Mouse (Mus musculus) MEL-GATA-1-ER (cell line): ENCODE data around the gene Slc35g3.

Experiments
- DNase-seq: peaks from one replicate; pipeline ENCODE4 v3.0.0-alpha.2; 2012; ENCODE audit warnings: low read depth; ENCODE audit errors: extremely low read depth

Gene Slc35g3

DNA sequence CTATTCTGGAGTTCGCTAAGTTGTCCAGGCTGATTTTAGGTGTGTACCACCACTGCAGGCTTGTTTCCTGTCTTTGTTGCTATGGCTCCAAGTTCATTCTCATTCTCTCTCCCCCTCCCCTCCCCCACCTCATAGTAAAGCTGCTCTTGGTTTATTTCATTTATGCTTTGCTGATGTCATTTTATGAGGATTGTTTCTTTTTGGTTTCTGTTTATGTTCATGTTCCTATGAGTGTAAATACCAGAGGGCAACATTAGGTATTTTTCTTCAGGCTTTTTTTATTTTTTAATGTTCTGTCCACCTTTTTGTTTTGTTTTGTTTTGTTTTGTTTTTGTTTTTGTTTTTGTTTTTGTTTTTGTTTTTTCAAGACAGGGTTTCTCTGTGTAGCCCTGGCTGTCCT is at the start of gene Slc35g3:
Slc35g3 (minus strand) TSS at position 101 of the 400 bp plus-strand sequence.
- DNase-seq: no peak

DNA sequence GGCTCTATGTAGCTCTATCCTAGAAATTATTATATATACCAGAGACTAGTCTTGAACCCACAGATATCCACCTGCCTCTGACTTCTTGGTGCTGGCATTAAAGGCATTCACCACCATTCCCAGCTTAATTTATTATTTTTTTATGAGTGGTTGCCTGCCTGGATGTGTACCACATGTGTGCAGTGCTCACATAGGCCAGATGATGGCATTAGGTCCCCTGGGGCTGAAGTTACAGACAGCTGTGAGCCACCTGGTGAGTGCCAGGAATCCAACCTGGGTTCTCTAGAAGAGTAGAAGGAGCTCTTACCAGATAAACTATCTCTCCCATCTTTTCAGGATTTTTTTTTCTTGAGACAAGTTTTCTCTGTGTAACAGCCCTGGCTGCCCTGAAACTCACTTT is 48.5 kb upstream of the Slc35g3 start:
- DNase-seq: no peak

DNA sequence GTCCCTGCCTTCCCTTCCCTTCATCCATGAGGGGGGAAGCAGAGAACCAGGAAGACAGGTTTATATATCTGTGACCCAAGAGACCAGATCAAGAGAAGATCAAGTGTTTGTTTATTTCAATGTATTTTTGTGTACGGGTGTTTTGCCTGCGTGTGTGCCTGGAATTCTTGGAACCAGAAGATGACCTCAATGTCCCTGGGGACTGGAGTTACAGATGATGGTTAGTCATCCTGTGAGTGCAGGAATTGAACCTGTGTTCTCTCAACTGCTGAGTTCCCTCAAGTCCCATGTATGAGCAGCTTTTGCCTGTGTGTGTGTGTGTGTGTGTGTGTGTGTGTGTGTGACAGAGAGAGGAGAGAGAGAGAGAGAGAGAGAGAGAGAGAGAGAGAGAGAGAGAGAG is 45.9 kb upstream of the Slc35g3 start:
- no peak for DNase-seq

DNA sequence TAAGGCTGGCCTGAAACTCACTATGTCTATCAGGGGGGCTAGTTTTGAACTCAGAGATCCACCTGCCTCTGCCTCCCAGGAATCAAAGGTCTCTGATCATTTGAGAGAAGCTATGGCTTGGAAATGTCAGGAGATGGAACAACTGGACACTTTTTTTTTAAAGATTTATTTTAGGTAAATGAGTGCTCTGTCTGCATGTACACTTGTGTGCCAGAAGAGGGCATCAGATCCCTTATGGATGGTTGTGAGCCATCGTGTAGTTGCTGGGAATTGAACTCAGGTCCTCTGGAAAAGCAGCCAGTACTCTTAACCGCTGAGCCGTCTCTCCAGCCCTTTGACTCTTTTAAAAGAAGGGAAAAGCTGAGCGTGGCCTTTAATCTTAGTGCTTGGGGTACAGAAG is 44.6 kb upstream of the Slc35g3 start:
- DNase-seq: no peak

DNA sequence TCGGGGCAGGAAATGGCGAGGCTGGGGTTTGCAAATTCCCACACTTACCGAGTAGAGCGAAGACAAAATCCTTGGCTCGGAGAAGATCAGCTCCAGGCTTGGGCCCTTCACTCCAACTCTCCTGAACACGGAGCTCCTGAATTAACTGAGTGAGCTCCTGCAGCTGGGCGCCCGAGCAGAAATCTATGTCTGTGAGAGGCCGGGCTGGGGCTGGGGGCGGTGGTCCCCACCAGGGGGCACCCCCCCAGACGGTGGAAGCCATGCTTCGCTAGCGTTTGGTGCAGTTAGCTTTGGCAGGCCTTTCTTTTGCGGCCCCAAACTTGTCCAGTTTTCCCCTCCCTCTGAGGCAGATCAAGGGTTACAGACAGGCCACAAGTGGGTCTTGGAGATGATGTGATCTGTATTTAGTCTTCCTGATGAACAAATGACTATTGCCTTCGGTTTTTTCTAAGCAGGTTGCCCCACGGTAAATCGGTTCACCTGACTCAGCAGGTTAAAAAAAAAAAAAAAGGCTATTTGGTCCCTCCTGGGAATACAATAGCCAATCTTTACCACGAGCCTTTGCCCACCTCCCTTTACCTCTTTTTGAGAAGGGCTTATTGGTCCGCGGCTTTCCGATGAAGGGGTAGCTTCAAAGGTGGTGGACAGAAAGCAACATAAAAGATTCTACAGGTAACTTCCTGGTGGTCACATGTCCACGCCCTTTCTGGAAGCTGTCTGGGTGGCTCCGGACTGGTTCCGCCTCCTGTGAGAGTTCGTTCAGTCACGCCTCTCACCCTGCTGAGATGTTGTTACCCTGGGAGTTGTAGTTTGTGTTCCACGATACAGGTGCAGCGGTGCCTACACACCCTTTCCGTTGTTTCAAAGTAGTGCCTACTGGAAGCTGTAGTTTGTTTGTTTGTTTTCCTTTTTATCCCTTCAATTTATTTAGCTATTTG is 43.5 kb upstream of the Slc35g3 start, which contains the start of gene Tmem102:
Tmem102 (minus strand) TSS at position 653 of the 938 bp plus-strand sequence.
- DNase-seq: no peak

DNA sequence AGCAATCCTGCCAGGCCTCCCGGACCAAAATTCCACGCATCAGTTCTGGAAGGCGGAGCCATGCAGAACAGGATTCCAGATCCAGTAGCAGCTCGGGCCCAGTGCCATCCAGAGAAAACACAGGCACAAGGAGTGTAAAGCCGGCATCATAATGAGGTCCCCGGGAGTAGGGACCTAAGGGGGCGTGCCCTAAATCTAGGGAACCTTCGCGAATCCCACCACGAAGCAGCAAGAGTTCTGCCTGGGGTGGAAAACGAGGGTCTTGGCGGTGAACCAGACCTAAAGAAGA is 42.8 kb upstream of the Slc35g3 start:
- no peak for DNase-seq

DNA sequence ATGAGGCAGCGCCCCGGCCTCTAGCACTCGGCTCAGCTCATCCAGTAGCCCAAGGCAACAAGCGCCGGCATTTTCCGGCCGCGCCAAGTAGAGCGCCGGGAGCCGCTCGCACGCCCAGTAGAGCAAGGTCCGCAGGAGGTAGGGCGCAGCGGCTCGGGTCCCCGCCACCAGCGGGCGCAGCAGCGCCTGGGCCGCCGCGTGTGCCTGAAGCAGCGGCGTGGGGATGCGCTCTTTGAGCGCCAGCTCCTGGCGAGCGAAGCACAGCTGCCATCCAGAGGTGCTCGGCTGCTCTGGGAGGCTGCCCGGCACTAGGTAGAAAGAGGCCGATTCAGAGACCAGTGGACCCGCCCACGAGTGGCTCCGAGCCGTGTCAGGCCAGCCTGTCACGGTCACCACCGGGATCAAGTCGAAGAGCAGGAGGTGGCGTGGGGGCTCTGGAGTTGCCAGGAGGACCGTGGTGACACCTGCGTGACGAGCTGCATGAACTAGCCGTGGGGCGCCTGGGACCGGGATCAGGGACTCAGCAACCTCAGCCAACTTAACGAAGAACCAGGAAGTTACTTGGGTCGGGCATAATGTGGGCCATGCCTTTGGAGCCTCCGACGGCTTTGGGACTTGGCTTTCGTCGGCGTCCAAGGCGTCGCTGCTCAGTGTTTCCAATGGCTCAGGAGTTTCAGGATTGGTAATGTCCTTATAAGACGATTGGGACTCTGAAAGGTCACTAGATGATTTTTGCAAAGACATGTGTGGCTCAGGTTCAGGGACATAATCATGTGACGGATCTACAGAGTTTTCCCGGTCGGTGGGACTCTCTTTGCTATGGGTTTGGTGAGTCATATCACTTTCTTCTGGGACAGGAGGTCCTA is 42.3 kb upstream of the Slc35g3 start:
- DNase-seq: peak; percentile 36

DNA sequence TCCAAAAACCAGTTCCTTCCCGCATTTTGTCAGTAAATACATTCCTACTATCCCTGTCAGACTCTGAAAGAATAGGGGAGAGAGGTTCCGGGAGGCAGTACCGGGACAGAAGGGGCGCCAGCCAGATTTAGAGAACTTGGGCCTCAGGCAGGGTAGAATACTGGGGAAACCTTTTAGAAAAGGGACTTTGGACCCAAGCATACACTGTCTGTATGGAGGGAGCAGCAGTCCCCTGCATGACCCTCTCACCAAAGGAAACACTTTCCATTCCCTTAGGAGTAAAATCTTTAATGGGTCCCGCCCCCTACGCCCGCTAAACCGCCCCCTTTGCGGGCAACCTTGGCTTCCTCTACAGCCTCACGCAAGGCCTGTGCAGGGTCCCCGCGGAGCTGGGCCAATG is 41.6 kb upstream of the Slc35g3 start:
- DNase-seq: no peak

DNA sequence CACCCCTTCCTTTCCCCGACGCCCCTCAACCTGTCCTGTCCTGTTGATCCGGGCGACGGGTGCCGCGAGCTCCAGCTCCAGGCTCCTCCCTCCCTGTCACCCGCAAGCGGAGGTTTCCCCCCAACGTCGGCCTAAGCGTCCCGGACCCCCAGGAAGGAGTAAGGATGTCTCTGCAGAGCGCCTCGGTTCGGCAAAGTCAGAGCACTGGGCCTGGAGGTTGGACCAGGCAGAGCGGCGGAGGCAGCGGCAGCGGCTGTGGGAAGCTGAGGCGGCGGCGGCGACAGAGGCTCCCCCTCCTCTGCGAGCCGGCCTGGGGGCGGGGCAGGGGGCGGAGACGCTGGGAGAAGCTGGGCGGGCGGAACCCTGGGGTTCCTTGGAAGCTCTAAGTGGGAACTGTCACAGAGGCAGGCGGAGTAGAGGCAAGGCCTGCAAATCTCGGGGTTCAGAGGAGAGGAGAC is 40.9 kb upstream of the Slc35g3 start:
- DNase-seq: peak; percentile 62

DNA sequence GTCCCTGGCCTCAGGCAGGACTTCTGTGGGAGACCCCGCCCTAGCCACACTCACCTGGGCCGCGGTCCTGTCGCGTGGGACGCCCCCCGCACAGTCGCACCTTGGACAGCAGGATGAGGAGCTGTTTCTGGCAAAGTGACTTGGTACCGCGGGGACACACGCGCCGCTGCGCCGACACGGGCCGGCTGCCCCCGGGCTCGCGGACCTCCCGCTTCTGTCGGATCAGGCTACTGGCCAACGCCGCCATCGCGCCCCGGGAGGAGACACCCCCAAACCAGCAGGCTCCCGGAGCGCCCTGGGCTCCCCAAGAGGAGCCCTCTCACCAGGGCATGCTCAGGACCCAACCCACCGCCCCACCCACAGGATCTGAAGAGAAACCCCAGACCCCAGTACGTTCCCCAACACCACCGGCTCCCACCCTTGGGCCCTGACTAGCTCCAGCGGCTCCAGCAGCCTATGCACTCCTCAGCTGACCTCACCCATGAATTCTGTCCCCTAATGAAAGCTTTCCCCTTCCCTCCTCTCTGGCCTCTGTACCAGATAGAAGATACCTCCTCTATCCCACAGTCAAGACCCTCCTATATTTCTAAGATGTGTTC is 39.7 kb upstream of the Slc35g3 start, which contains the start of gene Fgf11:
Fgf11 (minus strand) TSS at position 479 of the 599 bp plus-strand sequence.
- no peak for DNase-seq

DNA sequence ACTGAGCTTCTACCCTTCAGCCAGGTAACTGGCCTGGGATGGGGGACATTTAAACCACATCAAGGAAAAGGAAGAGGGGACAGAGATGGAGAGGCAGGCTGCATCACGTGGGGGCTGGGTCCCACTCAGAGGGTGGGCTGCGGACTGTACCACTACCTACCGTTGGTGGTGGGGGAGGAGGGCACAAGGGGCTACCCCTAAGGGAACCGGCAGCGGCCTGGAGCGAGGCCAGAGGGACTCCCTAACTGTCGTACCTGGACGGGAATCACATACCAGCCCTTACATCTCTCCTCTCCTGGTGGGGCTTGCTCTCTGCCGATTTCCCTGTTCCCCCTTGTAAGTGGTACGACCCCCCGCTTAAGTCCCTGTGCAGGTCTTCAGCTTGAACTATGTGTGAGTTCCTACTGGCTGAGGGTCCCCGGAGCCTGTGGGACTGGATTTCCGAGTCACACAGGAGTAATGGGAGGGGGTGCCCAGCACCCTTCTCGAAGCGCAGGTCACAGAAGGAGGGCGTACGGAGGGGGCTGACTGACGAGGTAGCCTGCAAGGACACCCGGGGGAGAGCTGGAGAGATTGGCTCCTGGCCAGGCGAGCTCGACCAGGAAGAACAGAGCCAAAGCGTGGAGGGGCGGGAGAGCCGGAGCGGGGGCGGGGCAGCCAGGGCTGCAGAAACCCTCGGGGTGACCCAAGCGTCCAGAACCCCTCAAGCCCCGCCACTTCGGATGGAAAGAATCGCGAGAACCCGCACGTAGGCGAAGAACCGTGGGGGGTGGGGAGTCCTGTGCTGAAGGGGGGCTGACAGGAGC is 38.8 kb upstream of the Slc35g3 start:
- peak; percentile 79 for DNase-seq

DNA sequence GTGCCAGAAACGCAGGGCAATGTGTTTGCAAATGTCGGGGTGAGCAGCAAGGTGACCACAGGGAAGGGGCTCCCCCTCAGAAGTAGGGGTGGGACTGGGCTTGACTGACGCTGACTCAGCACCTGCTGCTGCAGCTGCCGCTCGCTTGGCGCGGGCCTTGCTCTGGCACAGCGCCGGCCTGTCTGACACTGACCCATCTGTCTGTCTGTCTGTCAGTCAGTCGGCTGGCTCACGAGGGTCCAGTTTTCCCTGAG is 38.3 kb upstream of the Slc35g3 start:
- DNase-seq: peak; percentile 57

DNA sequence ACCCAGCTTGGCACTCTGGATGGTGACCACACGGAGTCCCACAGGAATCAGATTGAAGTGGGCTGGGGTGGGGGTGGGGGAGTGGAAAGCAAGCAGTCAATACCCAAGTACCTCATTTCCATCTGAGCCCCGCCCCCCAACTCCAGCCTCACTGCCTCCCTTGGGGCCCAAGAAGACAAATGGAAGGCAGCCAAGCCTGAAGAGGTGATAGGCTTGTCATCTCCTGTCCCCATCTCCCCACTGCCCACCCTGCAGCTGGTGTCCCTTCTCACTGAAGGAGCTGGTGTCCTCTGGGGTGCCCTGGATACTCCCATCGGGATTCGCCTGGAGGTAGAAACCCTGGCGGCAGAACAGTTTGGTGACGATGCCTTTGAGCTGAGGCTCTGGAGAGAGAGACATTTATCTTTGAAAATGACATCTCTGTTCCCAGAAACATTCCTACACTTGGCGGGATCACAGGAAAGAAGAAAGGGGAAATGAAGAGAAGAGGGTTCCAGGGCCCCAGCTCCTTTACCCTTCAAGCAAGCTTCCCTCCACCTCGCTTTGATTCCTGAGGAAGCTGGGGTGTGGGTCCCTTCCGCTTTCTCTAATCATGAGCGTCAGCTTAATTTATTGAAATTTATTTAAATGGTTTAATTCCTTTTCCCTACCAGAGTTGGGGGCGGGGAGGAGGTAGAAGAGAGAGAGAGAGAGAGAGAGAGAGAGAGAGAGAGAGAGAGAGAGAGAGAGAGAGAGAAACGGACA is 37.8 kb upstream of the Slc35g3 start:
- DNase-seq: peak; percentile 74

DNA sequence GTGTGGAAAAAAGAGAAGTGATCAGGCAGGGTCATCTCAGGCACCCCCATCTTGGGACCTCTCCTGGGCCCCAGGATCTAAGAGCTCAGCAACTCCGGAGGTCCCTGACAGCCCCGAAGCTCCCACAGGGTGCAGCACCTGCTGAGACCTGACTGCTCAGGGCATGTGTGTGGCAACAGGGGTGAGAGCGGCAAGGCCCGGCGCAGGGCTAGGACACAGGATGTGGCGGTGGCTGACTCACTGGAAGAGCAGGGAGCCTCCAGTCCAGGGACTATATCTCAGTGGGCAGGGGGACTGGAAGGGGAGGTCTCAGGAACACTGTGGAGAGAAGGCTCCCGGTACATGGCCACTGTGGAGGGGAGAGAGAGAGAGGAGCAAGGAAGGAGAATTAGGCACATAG is 36.2 kb upstream of the Slc35g3 start:
- no peak for DNase-seq

DNA sequence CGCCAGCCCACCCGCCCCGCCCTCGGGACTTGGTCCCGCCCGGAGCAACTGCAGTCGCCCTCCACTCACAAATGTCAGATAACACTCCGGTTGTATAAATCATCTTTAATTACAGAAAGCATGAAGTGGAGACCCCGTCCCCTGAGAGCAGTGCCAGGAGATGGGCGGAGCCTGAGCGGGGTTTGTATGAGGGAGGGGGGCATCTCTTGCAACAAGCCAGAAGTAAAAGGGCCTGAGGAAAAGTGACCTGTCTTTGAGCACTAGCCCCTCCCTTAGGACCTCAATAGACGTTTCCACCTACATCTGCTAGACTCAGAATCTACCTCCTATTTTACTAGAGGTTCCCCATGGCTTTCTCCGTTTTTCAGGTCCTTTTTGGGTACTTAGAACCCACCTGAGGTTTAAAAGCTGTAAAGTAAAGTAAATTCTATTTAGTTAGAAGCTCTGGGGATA is 34.2 kb upstream of the Slc35g3 start:
- no peak for DNase-seq

DNA sequence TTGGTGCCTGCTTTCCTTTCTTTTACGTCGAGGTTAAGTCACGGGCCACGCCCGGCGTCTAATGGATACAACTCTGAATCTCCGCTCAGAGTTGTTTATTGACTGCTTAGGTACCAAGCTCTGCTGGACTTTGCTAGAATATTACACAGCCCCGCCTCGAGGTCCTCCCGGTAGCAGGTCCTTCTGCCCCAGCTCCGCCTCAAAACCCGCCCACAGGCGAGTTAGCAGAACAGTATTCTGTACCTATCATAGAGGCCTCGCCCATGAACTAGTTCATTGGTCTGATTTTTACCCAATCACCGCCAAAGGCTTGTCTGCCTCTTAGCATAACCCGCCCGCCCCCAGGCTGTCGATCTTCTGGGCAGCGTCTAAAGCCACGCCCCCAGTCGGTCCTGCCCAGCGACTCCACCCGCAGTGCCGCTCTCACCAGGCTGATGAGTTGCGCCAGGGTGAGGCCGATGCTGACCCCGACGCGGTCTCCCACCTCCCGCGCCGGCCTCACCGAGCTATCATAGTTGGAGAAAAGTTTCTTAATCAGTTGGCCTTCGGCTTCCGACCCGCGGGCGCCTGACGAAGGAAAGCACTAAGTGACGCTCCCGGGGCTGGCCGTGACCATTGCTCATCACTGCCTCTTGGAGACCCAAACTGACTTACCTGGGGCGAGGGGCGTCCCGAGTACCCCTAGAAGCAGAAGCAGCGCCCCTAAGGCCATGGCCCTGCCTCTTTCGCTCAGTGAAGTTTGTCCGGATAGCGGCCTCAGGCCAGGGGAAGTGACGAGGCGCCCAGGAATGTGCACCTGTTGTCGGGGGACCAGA is 33.6 kb upstream of the Slc35g3 start, which contains the start of gene Chrnb1:
Chrnb1 (minus strand) TSS at position 776 of the 815 bp plus-strand sequence.
- peak; percentile 98 for DNase-seq

DNA sequence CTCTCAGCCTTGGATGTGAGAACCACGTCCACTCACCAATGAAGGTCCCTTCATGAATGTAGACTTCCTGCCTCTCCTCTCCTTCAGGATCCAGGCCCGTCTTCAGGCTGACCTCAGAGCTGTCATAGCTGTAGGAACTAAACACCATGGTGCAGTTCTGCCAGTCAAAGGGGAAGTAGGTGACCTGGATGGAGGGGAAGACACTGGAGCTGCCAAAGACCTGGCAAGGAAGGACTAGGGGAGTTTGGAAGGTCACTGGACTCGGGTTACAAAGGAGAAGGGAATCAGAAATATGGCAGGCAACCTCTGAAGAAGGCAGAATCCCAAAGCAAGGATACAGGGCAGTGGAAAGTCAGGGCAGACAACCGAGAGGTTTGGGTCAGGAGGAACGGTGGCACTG is 31.7 kb upstream of the Slc35g3 start:
- DNase-seq: no peak

DNA sequence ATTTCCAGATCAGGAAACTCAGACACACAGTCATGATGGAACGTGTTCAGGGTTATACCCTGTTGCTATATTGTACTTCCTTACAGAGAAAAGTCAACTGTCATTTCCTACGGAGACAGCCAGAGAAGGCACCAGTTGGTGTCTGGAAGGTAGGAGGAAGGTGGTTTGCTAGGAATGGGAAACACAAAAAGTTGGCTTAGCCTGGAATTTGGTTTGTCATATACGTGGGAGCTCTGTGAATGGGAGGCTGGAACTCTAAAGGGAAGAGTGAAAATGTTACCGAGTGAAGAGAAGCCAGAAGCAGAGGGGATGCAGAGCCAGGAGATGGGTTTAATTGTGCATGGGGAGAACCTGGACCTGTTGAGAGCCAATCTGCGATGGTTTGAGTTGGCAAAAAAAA is 29.7 kb upstream of the Slc35g3 start:
- DNase-seq: no peak

DNA sequence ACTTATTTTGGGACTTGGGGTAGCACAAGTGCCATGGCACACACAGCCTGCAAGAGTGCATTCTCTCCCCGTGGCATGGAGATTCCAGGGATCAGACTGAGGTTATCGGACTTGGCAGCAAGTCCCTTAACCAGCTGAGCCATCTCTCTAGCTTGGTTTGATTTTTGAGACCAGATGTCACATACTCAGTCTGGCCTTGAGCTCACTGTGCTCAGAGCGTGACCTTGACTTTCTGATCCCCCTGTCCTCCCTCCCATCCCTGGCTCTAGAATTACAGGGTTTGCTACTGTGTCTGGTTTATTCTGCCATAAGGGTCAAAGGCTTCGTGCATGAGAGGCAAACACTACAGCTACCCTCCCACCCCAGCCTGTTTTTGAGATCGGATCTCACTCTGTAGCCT is 27.7 kb upstream of the Slc35g3 start:
- no peak for DNase-seq
